Mouse (Mus musculus) telencephalon, adult 2 months (tissue): ENCODE data around the gene Rnf223.

Experiments used
- DNase-seq: peaks from one replicate; pipeline ENCODE4 v3.0.0-alpha.2; 2011; ENCODE audit warnings: low read depth, low spot score

Gene Rnf223

GRCm38 (mm10) chr4:156130436-156130835 is at the start of gene Rnf223:
Gene Rnf223, plus strand, starts transcription at chr4:156130513.
- no peak for DNase-seq

- DNase-seq = no peak
Observed at GRCm38 (mm10) chr4:156082621-156083234, 47.6 kb upstream of the Rnf223 start.

GRCm38 (mm10) chr4:156083348-156083747 is 47.0 kb upstream of the Rnf223 start:
- DNase-seq = no peak

- no peak for DNase-seq
Observed at GRCm38 (mm10) chr4:156084096-156084879, 46.0 kb upstream of the Rnf223 start.

GRCm38 (mm10) chr4:156085256-156085655 is 45.1 kb upstream of the Rnf223 start:
- no peak for DNase-seq

GRCm38 (mm10) chr4:156087398-156088087 is 42.8 kb upstream of the Rnf223 start:
- no peak for DNase-seq

GRCm38 (mm10) chr4:156091236-156091635 is 39.1 kb upstream of the Rnf223 start:
- DNase-seq = no peak

- no peak for DNase-seq
Observed at GRCm38 (mm10) chr4:156092765-156093164, 37.5 kb upstream of the Rnf223 start.

- DNase-seq = no peak
Observed at GRCm38 (mm10) chr4:156093758-156094157, 36.6 kb upstream of the Rnf223 start.

GRCm38 (mm10) chr4:156096191-156096590 is 34.1 kb upstream of the Rnf223 start:
- no peak for DNase-seq

GRCm38 (mm10) chr4:156097770-156098366 is 32.4 kb upstream of the Rnf223 start:
- DNase-seq = no peak

GRCm38 (mm10) chr4:156099427-156099826 is 30.9 kb upstream of the Rnf223 start:
- no peak for DNase-seq

GRCm38 (mm10) chr4:156100501-156100900 is 29.8 kb upstream of the Rnf223 start:
- no peak for DNase-seq

- no peak for DNase-seq
Observed at GRCm38 (mm10) chr4:156101481-156101903, 28.8 kb upstream of the Rnf223 start.

GRCm38 (mm10) chr4:156103342-156103741 is 27.0 kb upstream of the Rnf223 start:
- no peak for DNase-seq

GRCm38 (mm10) chr4:156108606-156109546 is 21.4 kb upstream of the Rnf223 start:
- DNase-seq = peak; percentile 16

GRCm38 (mm10) chr4:156109570-156110331 is 20.6 kb upstream of the Rnf223 start, which contains the start of gene 9430015G10Rik:
Gene 9430015G10Rik, plus strand, starts transcription at chr4:156109982.
- peak; percentile 100 for DNase-seq

GRCm38 (mm10) chr4:156124077-156124476 is 6.2 kb upstream of the Rnf223 start:
- no peak for DNase-seq

- no peak for DNase-seq
Observed at GRCm38 (mm10) chr4:156125393-156125792, 4.9 kb upstream of the Rnf223 start.

GRCm38 (mm10) chr4:156126841-156127240 is 3.5 kb upstream of the Rnf223 start:
- no peak for DNase-seq
